In the genomic region with DNA sequence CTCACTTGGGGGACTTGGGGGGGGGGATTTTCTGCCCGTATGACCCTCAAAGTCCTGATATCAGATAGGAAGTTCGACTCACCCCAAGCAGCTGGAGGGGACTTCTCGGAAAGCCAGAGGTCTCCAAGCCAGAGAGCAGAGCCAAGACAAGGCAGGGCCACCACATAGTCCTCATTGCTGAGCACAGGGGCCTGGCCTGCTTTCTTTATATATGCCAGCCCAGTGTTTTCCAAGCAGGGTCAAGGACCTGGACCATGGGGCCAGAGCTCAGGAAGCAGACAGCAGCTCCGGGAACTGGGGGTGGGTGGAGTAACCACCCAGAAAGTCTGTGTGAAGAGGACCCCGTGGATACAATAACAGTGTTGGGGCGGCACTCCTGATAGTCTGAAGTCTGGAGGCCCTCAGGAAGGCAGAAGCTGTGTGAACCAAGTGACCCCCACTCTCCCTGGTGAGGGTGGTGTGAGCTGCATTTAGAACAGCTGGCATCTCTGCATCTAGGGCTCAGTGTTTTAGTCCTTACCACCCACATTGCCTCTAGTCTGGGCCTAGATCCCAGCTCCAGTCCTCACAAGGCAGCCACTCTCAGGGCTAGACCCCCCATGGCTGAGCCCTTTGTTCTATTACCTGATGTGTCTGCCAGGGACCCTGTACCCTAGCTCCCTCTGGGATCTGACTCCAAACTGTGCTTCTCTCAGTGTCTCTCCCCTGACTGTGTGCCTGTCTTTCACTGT, we compare ENCODE assay signal across 8 mouse cellular contexts. TPM values are rescaled to one million over a fixed set of nuclear protein-coding genes. Genes with fewer than 3 reads are reported as not detected.
A peak's percentile ranks its signal among the peaks of the same experiment; 100 is the strongest.
DNase-seq lines count a peak whose midpoint lies in the region; ATAC-seq lines count a peak whose summit lies in the region.

A gene (minus strand): TSS at position 386 of the 731 bp plus-strand sequence.

- H3K4me3 ChIP-seq in midbrain, embryonic 10.5 days = no peak within 1 kb of the TSS
- no peak within 1 kb of the TSS for H3K4me3 ChIP-seq in midbrain, embryonic 13.5 days (replicated peaks)
- no peak within 1 kb of the TSS for H3K4me3 ChIP-seq in stomach, embryonic 16.5 days (replicated peaks; ENCODE audit: low read length)

- H3K27ac ChIP-seq in midbrain, embryonic 10.5 days (replicated peaks) = peak within 1 kb of the TSS; percentile 64
- H3K27ac ChIP-seq in midbrain, embryonic 13.5 days = no peak within 1 kb of the TSS
- no peak within 1 kb of the TSS for H3K27ac ChIP-seq in stomach, embryonic 16.5 days (ENCODE audit: low read length)

- no peak for DNase-seq in cerebellum, adult 8-10 months
- no peak for DNase-seq in midbrain, embryonic 10.5 days (ENCODE audit: low spot score)
- peak; percentile 9 to 44 for DNase-seq in left cerebral cortex, adult 9 months (ENCODE audit: low spot score in 2 of 2)
- DNase-seq in MN1 (ENCODE audit: low spot score) = no peak
- no peak for DNase-seq in spleen, postnatal 4 days (ENCODE audit: low spot score in 2 of 2)

- peak; percentile 22; the same call in 1 of the 2 replicates for ATAC-seq in cerebellum, adult (ENCODE audit: insufficient number of reproducible peaks, low FRiP score, low TSS enrichment)
- ATAC-seq in midbrain, embryonic 13.5 days = no peak
- ATAC-seq in stomach, embryonic 16.5 days (ENCODE audit: insufficient read depth, low FRiP score) = no peak

- H3K4me1 ChIP-seq in midbrain, embryonic 10.5 days = peaks cover 14% of the 10 kb centered on the region
- 0 out of 2 replicates have a peak, but pooled peaks cover 3% of the 10 kb centered on the region for H3K4me1 ChIP-seq in midbrain, embryonic 13.5 days (replicated peaks)
- H3K4me1 ChIP-seq in stomach, embryonic 16.5 days (ENCODE audit: control insufficient read depth, insufficient read depth, low read length) = no peaks in the 10 kb centered on the region; the same call in 1 of the 2 replicates

- H3K9me3 ChIP-seq in midbrain, embryonic 10.5 days (replicated peaks) = no peaks in the 10 kb centered on the region
- H3K9me3 ChIP-seq in midbrain, embryonic 13.5 days = no peaks in the 10 kb centered on the region
- no peaks in the 10 kb centered on the region for H3K9me3 ChIP-seq in stomach, embryonic 16.5 days (replicated peaks; ENCODE audit: control insufficient read depth, low read length)

- no peaks in the 10 kb centered on the region for H3K36me3 ChIP-seq in midbrain, embryonic 10.5 days
- H3K36me3 ChIP-seq in midbrain, embryonic 13.5 days = no peaks in the 10 kb centered on the region
- no peaks in the 10 kb centered on the region for H3K36me3 ChIP-seq in stomach, embryonic 16.5 days (ENCODE audit: control insufficient read depth, insufficient read depth, low read length)

- no peak within 1 kb of the TSS for H3K9ac ChIP-seq in midbrain, embryonic 13.5 days (replicated peaks)
- H3K9ac ChIP-seq in stomach, embryonic 16.5 days (ENCODE audit: low read length) = no peak within 1 kb of the TSS

- WGBS in midbrain, embryonic 10.5 days = 70% methylated on average over 6 of the region's 6 CpGs
- 77% methylated on average over 6 of the region's 6 CpGs for WGBS in midbrain, embryonic 13.5 days
- WGBS in stomach, embryonic 16.5 days = 54% methylated on average over 6 of the region's 6 CpGs

- H3K27me3 ChIP-seq in midbrain, embryonic 10.5 days (ENCODE audit: low read depth, poor library complexity, severe bottlenecking) = no peaks in the 10 kb centered on the region
- H3K27me3 ChIP-seq in midbrain, embryonic 13.5 days = no peaks in the 10 kb centered on the region
- no peaks in the 10 kb centered on the region for H3K27me3 ChIP-seq in stomach, embryonic 16.5 days (ENCODE audit: control insufficient read depth, insufficient read depth, low read length)

- H3K4me2 ChIP-seq in midbrain, embryonic 13.5 days (replicated peaks) = no peak within 1 kb of the TSS
- H3K4me2 ChIP-seq in stomach, embryonic 16.5 days (ENCODE audit: low read depth, low read length) = no peak within 1 kb of the TSS

RNA-seq across cellular contexts. Expression of the gene that starts here (rescaled TPM):
- 0.53 and 0.59 TPM in 2 replicates for polyA plus RNA-seq in midbrain, embryonic 10.5 days (2016; fragmentation: Nextera tagmentation; extraction: Ambion mirVana)
- 0.21 and 0.42 TPM in 2 replicates for polyA plus RNA-seq in midbrain, embryonic 13.5 days (2015; fragmentation: Nextera tagmentation; extraction: Ambion mirVana)
- 15.6 and 15.7 TPM in 2 replicates for polyA plus RNA-seq in stomach, embryonic 16.5 days (2015; fragmentation: Nextera tagmentation; extraction: Ambion mirVana)

Comparison
In these comparisons a context has a peak if more than half of its experiments do, and no peak if none do; other contexts are left out.
1. RNA of the gene that starts here (polyA plus RNA-seq): 15.6 to 15.7 TPM in stomach, embryonic 16.5 days; 0.53 to 0.59 TPM in midbrain, embryonic 10.5 days and 0.21 to 0.42 TPM in midbrain, embryonic 13.5 days; every median in the first group is over 10 times any median in the second.
2. DNase-seq: peak in left cerebral cortex, adult 9 months (2 of 2); none in cerebellum, adult 8-10 months (single experiment), midbrain, embryonic 10.5 days (single experiment), MN1 (single experiment) and spleen, postnatal 4 days (0 of 2).